Mouse (Mus musculus): ENCODE measurements around the gene B4galnt2. TPM values are rescaled to one million over a fixed set of nuclear protein-coding genes. Genes with fewer than 3 reads are reported as not detected.
A peak's percentile ranks its signal among the peaks of the same experiment; 100 is the strongest.
"Not testable (repeated sequence)": the region's sequence is repeated elsewhere in the genome, so short reads cannot be mapped to it uniquely, and the experiment has no call there.

Gene B4galnt2
- total and polyA plus RNA-seq, 3 experiments: 0.34 to 1.9 (median 0.42) TPM

DNA sequence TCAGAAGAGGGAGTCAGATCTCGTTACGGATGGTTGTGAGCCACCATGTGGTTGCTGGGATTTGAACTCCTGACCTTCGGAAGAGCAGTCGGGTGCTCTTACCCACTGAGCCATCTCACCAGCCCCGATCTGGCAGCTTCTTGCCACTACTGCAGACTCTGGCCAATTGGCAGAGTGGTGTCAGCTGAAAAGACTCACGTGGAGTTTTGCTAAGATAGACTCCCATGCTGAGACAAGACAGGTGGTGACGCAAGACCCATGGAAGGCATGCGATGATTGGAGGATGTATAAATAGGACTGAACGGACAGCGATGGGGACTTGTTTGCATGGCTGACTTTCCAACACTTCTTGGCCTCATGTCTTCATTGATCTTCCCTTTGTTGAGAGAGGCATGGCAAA, 17.5 kb upstream of the B4galnt2 start:
- dilution Hi-C loops (cut with MboI; ENCODE audit: extremely low pct_ligation_motif_present, extremely low pct_unique_long_range_greater_than_20kb, low sequenced_read_pairs); H3K4me3 ChIP-seq (replicated peaks in 1 of 3; ENCODE audit: low read depth in 2 of 3, low read length in 2 of 3, poor library complexity in 1 of 3); H3K27ac ChIP-seq (ENCODE audit: insufficient read depth, low read depth); H3K9ac ChIP-seq (ENCODE audit: insufficient read depth, low read depth); DNase-seq (ENCODE audit: extremely low read depth); in situ Hi-C loops (cut with MboI; ENCODE audit: low pct_ligation_motif_present, low pct_unique_long_range_greater_than_20kb, low sequenced_read_pairs); H3K4me1 ChIP-seq (ENCODE audit: control insufficient read depth in 1 of 2, insufficient read depth in 2 of 2); H3K79me2 ChIP-seq (replicated peaks; ENCODE audit: control insufficient read depth, extremely low read depth, insufficient read depth, poor library complexity, severe bottlenecking); H3K36me3 ChIP-seq (replicated peaks in 1 of 2; ENCODE audit: control insufficient read depth in 1 of 2, insufficient read depth in 1 of 2, low read length in 1 of 2); H3K4me2 ChIP-seq (ENCODE audit: insufficient read depth, low read depth, poor library complexity, severe bottlenecking): not testable (repeated sequence)
- Histone ChIP-seq H3K9me3 (replicated peaks; ENCODE audit: low read length) (peaks cover 23% of the 10 kb centered on the region), H3K27me3 (replicated peaks) (peaks cover 39% of the 10 kb centered on the region)
- peak; percentile 77 for TF ChIP-seq TBP (conservative IDR thresholded peaks at IDR 0.05; ENCODE audit: low read depth, low read length)

GRCm38 (mm10) chr11:95926398-95926797, 11.7 kb upstream of the B4galnt2 start:
- H3K27ac ChIP-seq (ENCODE audit: insufficient read depth, low read depth): no peak overlapping the region
- H3K4me3 ChIP-seq (replicated peaks in 1 of 3; ENCODE audit: low read depth in 2 of 3, low read length in 2 of 3, poor library complexity in 1 of 3): no peak overlapping the region
- TF ChIP-seq CHD2 (IDR thresholded peaks at IDR 0.05; ENCODE audit: low read length) (no peak), IRF4 (IDR thresholded peaks at IDR 0.05; ENCODE audit: low read depth, low read length) (no peak), ZNF384 (IDR thresholded peaks at IDR 0.05; ENCODE audit: low read depth, low read length) (no peak), CTCF (conservative IDR thresholded peaks at IDR 0.05 in 1 of 2, IDR thresholded peaks at IDR 0.05 in 1 of 2; ENCODE audit: low read depth in 2 of 2, low read length in 2 of 2) (peak in 1 of 2 experiments; percentile 51; a peak in 3 of 4 replicates)
- no peaks in the 10 kb centered on the region for H3K36me3 ChIP-seq (replicated peaks in 1 of 2; ENCODE audit: control insufficient read depth in 1 of 2, insufficient read depth in 1 of 2, low read length in 1 of 2)
- peaks cover 0 to 3% of the 10 kb centered on the region in 2 experiments; a peak in 1 of 4 replicates for H3K4me1 ChIP-seq (ENCODE audit: control insufficient read depth in 1 of 2, insufficient read depth in 2 of 2)
- no peaks in the 10 kb centered on the region for H3K79me2 ChIP-seq (replicated peaks; ENCODE audit: control insufficient read depth, extremely low read depth, insufficient read depth, poor library complexity, severe bottlenecking)
- in situ Hi-C loops (cut with MboI; ENCODE audit: low pct_ligation_motif_present, low pct_unique_long_range_greater_than_20kb, low sequenced_read_pairs) (no loop called here), dilution Hi-C loops (cut with MboI; ENCODE audit: extremely low pct_ligation_motif_present, extremely low pct_unique_long_range_greater_than_20kb, low sequenced_read_pairs) (no loop called here)
- H3K27me3 ChIP-seq (replicated peaks): peaks cover 36% of the 10 kb centered on the region
- no peak overlapping the region for H3K4me2 ChIP-seq (ENCODE audit: insufficient read depth, low read depth, poor library complexity, severe bottlenecking)
- H3K9ac ChIP-seq (ENCODE audit: insufficient read depth, low read depth): no peak overlapping the region
- DNase-seq (ENCODE audit: extremely low read depth): no peak
- peaks cover 26% of the 10 kb centered on the region for H3K9me3 ChIP-seq (replicated peaks; ENCODE audit: low read length)

- no peak overlapping the region for H3K9ac ChIP-seq (ENCODE audit: insufficient read depth, low read depth)
- H3K4me2 ChIP-seq (ENCODE audit: insufficient read depth, low read depth, poor library complexity, severe bottlenecking): no peak overlapping the region
- in situ Hi-C loops (cut with MboI; ENCODE audit: low pct_ligation_motif_present, low pct_unique_long_range_greater_than_20kb, low sequenced_read_pairs): no loop called here
- H3K79me2 ChIP-seq (replicated peaks; ENCODE audit: control insufficient read depth, extremely low read depth, insufficient read depth, poor library complexity, severe bottlenecking): no peaks in the 10 kb centered on the region
- no peak for DNase-seq (ENCODE audit: extremely low read depth)
- no peaks in the 10 kb centered on the region for H3K36me3 ChIP-seq (replicated peaks in 1 of 2; ENCODE audit: control insufficient read depth in 1 of 2, insufficient read depth in 1 of 2, low read length in 1 of 2)
- H3K9me3 ChIP-seq (replicated peaks; ENCODE audit: low read length): peaks cover 26% of the 10 kb centered on the region
- H3K27me3 ChIP-seq (replicated peaks): peaks cover 40% of the 10 kb centered on the region
- dilution Hi-C loops (cut with MboI; ENCODE audit: extremely low pct_ligation_motif_present, extremely low pct_unique_long_range_greater_than_20kb, low sequenced_read_pairs): no loop called here
- no peak overlapping the region for H3K27ac ChIP-seq (ENCODE audit: insufficient read depth, low read depth)
- no peak overlapping the region for H3K4me3 ChIP-seq (replicated peaks in 1 of 3; ENCODE audit: low read depth in 2 of 3, low read length in 2 of 3, poor library complexity in 1 of 3)
- TF ChIP-seq SMC3 (IDR thresholded peaks at IDR 0.05; ENCODE audit: low read depth, low read length) (no peak), CHD2 (IDR thresholded peaks at IDR 0.05; ENCODE audit: low read length) (no peak), ZMIZ1 (IDR thresholded peaks at IDR 0.05; ENCODE audit: low read depth, low read length) (no peak), POLR2A (IDR thresholded peaks at IDR 0.05; ENCODE audit: low read depth, low read length) (no peak), MAFK (IDR thresholded peaks at IDR 0.05; ENCODE audit: insufficient replicate concordance, low read length) (no peak), CHD1 (IDR thresholded peaks at IDR 0.05; ENCODE audit: low read depth, low read length) (no peak), MYC (IDR thresholded peaks at IDR 0.05; ENCODE audit: low read depth, low read length) (no peak), IRF4 (IDR thresholded peaks at IDR 0.05; ENCODE audit: low read depth, low read length) (no peak), PAX5 (IDR thresholded peaks at IDR 0.05; ENCODE audit: low read length) (no peak), EP300 (IDR thresholded peaks at IDR 0.05; ENCODE audit: low read length) (no peak), MAX (IDR thresholded peaks at IDR 0.05; ENCODE audit: low read length) (no peak), MEF2A (IDR thresholded peaks at IDR 0.05; ENCODE audit: borderline replicate concordance, low read depth, low read length) (no peak), ZC3H11A (IDR thresholded peaks at IDR 0.05; ENCODE audit: low read depth, low read length) (no peak)
- peaks cover 0 to 3% of the 10 kb centered on the region in 2 experiments; a peak in 1 of 4 replicates for H3K4me1 ChIP-seq (ENCODE audit: control insufficient read depth in 1 of 2, insufficient read depth in 2 of 2)
Measured at GRCm38 (mm10) chr11:95925976-95926375, 11.3 kb upstream of the B4galnt2 start.

Measured in CH12.LX (cell line).